Mouse (Mus musculus): ENCODE measurements around the gene Elp6. TPM values are rescaled to one million over a fixed set of nuclear protein-coding genes. Genes with fewer than 3 reads are reported as not detected.

Gene Elp6
- polyA plus RNA-seq, 1 experiment from 2014 or later = 39.2 TPM

- no peak overlapping the region for H3K4me2 ChIP-seq
- ATAC-seq (ENCODE audit: low read depth) = no peak
- H3K27me3 ChIP-seq = no peaks in the 10 kb centered on the region
These were observed 38.8 kb downstream of the Elp6 start for GRCm38 (mm10) chr9:110343805-110344204.

GRCm38 (mm10) chr9:110345057-110345739 lies 40.2 kb downstream of the Elp6 start:
- Histone ChIP-seq H3K36me3 (no peaks in the 10 kb centered on the region), H3K9ac (no peak overlapping the region), H3K27me3 (no peaks in the 10 kb centered on the region), H3K4me3 (no peak overlapping the region), H3K4me1 (replicated peaks) (0 out of 2 replicates have a peak, but pooled peaks cover 3% of the 10 kb centered on the region), H3K27ac (replicated peaks) (no peak overlapping the region), H3K4me2 (no peak overlapping the region), H3K9me3 (no peaks in the 10 kb centered on the region)
- WGBS = 69% methylated on average over 7 of the region's 7 CpGs
- ATAC-seq (ENCODE audit: low read depth) = no peak

More at GRCm38 (mm10) chr9:110343805-110344204, 38.8 kb downstream of the Elp6 start:
- WGBS = 73% methylated on average over 6 of the region's 6 CpGs
- no peaks in the 10 kb centered on the region for H3K36me3 ChIP-seq
- no peaks in the 10 kb centered on the region for H3K9me3 ChIP-seq
- H3K4me3 ChIP-seq = no peak overlapping the region
- H3K4me1 ChIP-seq (replicated peaks) = 0 out of 2 replicates have a peak, but pooled peaks cover 3% of the 10 kb centered on the region
- H3K27ac ChIP-seq (replicated peaks) = no peak overlapping the region
- H3K9ac ChIP-seq = no peak overlapping the region

GRCm38 (mm10) chr9:110348899-110349298 lies 43.9 kb downstream of the Elp6 start:
- ATAC-seq (ENCODE audit: low read depth) = no peak
- WGBS = 73% methylated on average over 4 of the region's 4 CpGs

GRCm38 (mm10) chr9:110350188-110350587 lies 45.2 kb downstream of the Elp6 start:
- H3K4me3 ChIP-seq = no peak overlapping the region
- H3K27me3 ChIP-seq = no peaks in the 10 kb centered on the region
- WGBS = 89% methylated on average over 5 of the region's 5 CpGs
- H3K27ac ChIP-seq (replicated peaks) = no peak overlapping the region
- no peak for ATAC-seq (ENCODE audit: low read depth)
- 0 out of 2 replicates have a peak, but pooled peaks cover 1% of the 10 kb centered on the region for H3K4me1 ChIP-seq (replicated peaks)
- no peak overlapping the region for H3K4me2 ChIP-seq
- no peak overlapping the region for H3K9ac ChIP-seq
- peaks cover 4% of the 10 kb centered on the region for H3K36me3 ChIP-seq
- H3K9me3 ChIP-seq = no peaks in the 10 kb centered on the region

More at GRCm38 (mm10) chr9:110348899-110349298, 43.9 kb downstream of the Elp6 start:
- Histone ChIP-seq H3K9me3 (no peaks in the 10 kb centered on the region), H3K4me2 (no peak overlapping the region), H3K27me3 (no peaks in the 10 kb centered on the region), H3K4me1 (replicated peaks) (0 out of 2 replicates have a peak, but pooled peaks cover 3% of the 10 kb centered on the region), H3K36me3 (no peaks in the 10 kb centered on the region; the same call in 1 of the 2 replicates), H3K4me3 (no peak overlapping the region), H3K9ac (no peak overlapping the region), H3K27ac (replicated peaks) (no peak overlapping the region)

GRCm38 (mm10) chr9:110350612-110351011 lies 45.6 kb downstream of the Elp6 start:
- Histone ChIP-seq H3K27ac (replicated peaks) (no peak overlapping the region), H3K36me3 (peaks cover 7% of the 10 kb centered on the region), H3K4me3 (no peak overlapping the region), H3K27me3 (no peaks in the 10 kb centered on the region), H3K4me2 (no peak overlapping the region), H3K9me3 (no peaks in the 10 kb centered on the region), H3K4me1 (replicated peaks) (no peaks in the 10 kb centered on the region), H3K9ac (no peak overlapping the region)
- 86% methylated on average over 5 of the region's 5 CpGs for WGBS
- no peak for ATAC-seq (ENCODE audit: low read depth)

GRCm38 (mm10) chr9:110351350-110351749 lies 46.4 kb downstream of the Elp6 start:
- 84% methylated on average over 2 of the region's 2 CpGs for WGBS
- no peak overlapping the region for H3K4me2 ChIP-seq
- no peak overlapping the region for H3K4me3 ChIP-seq
- ATAC-seq (ENCODE audit: low read depth) = no peak
- no peak overlapping the region for H3K9ac ChIP-seq
- H3K27me3 ChIP-seq = no peaks in the 10 kb centered on the region
- no peaks in the 10 kb centered on the region for H3K9me3 ChIP-seq
- H3K27ac ChIP-seq (replicated peaks) = no peak overlapping the region
- H3K36me3 ChIP-seq = peaks cover 12% of the 10 kb centered on the region
- H3K4me1 ChIP-seq (replicated peaks) = no peaks in the 10 kb centered on the region

GRCm38 (mm10) chr9:110351932-110352632 lies 47.1 kb downstream of the Elp6 start:
- WGBS = 87% methylated on average over 8 of the region's 8 CpGs
- no peak overlapping the region for H3K27ac ChIP-seq (replicated peaks)
- H3K9me3 ChIP-seq = no peaks in the 10 kb centered on the region
- no peaks in the 10 kb centered on the region for H3K4me1 ChIP-seq (replicated peaks)
- no peak overlapping the region for H3K4me2 ChIP-seq
- H3K27me3 ChIP-seq = no peaks in the 10 kb centered on the region
- peaks cover 13% of the 10 kb centered on the region for H3K36me3 ChIP-seq
- no peak for ATAC-seq (ENCODE audit: low read depth)
- H3K4me3 ChIP-seq = no peak overlapping the region
- H3K9ac ChIP-seq = no peak overlapping the region

- WGBS = 75% methylated on average over 2 of the region's 2 CpGs
- no peaks in the 10 kb centered on the region for H3K27me3 ChIP-seq
These were observed 53.4 kb downstream of the Elp6 start for GRCm38 (mm10) chr9:110358341-110358740.

GRCm38 (mm10) chr9:110361299-110361698 lies 56.3 kb downstream of the Elp6 start:
- no peak overlapping the region for H3K4me3 ChIP-seq
- no peak for ATAC-seq (ENCODE audit: low read depth)
- no peaks in the 10 kb centered on the region for H3K4me1 ChIP-seq (replicated peaks)
- H3K4me2 ChIP-seq = no peak overlapping the region
- H3K27me3 ChIP-seq = no peaks in the 10 kb centered on the region
- no peak overlapping the region for H3K27ac ChIP-seq (replicated peaks)
- WGBS = 83% methylated on average over 12 of the region's 12 CpGs
- H3K36me3 ChIP-seq = peaks cover 40% of the 10 kb centered on the region
- H3K9me3 ChIP-seq = no peaks in the 10 kb centered on the region
- no peak overlapping the region for H3K9ac ChIP-seq

More at GRCm38 (mm10) chr9:110358341-110358740, 53.4 kb downstream of the Elp6 start:
- H3K4me3 ChIP-seq = no peak overlapping the region
- H3K4me1 ChIP-seq (replicated peaks) = no peaks in the 10 kb centered on the region
- H3K27ac ChIP-seq (replicated peaks) = no peak overlapping the region
- no peaks in the 10 kb centered on the region for H3K9me3 ChIP-seq
- H3K9ac ChIP-seq = no peak overlapping the region
- H3K4me2 ChIP-seq = no peak overlapping the region
- H3K36me3 ChIP-seq = peaks cover 34% of the 10 kb centered on the region
- ATAC-seq (ENCODE audit: low read depth) = no peak

GRCm38 (mm10) chr9:110362337-110362736 lies 57.4 kb downstream of the Elp6 start:
- H3K4me1 ChIP-seq (replicated peaks) = no peaks in the 10 kb centered on the region
- ATAC-seq (ENCODE audit: low read depth) = no peak
- H3K36me3 ChIP-seq = peaks cover 40% of the 10 kb centered on the region
- 83% methylated on average over 10 of the region's 10 CpGs for WGBS
- H3K9ac ChIP-seq = no peak overlapping the region
- H3K27ac ChIP-seq (replicated peaks) = no peak overlapping the region
- H3K9me3 ChIP-seq = no peaks in the 10 kb centered on the region
- H3K27me3 ChIP-seq = no peaks in the 10 kb centered on the region
- no peak overlapping the region for H3K4me2 ChIP-seq
- H3K4me3 ChIP-seq = no peak overlapping the region

- peaks cover 53% of the 10 kb centered on the region for H3K36me3 ChIP-seq
- no peak overlapping the region for H3K9ac ChIP-seq
- no peaks in the 10 kb centered on the region for H3K9me3 ChIP-seq
- no peak for ATAC-seq (ENCODE audit: low read depth)
- no peak overlapping the region for H3K27ac ChIP-seq (replicated peaks)
- no peak overlapping the region for H3K4me2 ChIP-seq
- no peaks in the 10 kb centered on the region for H3K4me1 ChIP-seq (replicated peaks)
- no peaks in the 10 kb centered on the region for H3K27me3 ChIP-seq
- no peak overlapping the region for H3K4me3 ChIP-seq
- WGBS = 90% methylated on average over 5 of the region's 5 CpGs
These were observed 61.8 kb downstream of the Elp6 start for GRCm38 (mm10) chr9:110366746-110367145.

GRCm38 (mm10) chr9:110369860-110370259 lies 64.9 kb downstream of the Elp6 start:
- no peak overlapping the region for H3K27ac ChIP-seq (replicated peaks)
- H3K4me1 ChIP-seq (replicated peaks) = no peaks in the 10 kb centered on the region
- no peak for ATAC-seq (ENCODE audit: low read depth)
- H3K4me3 ChIP-seq = no peak overlapping the region
- no peak overlapping the region for H3K4me2 ChIP-seq
- no peaks in the 10 kb centered on the region for H3K9me3 ChIP-seq
- H3K36me3 ChIP-seq = peaks cover 57% of the 10 kb centered on the region
- no peak overlapping the region for H3K9ac ChIP-seq
- 87% methylated on average over 3 of the region's 3 CpGs for WGBS
- no peaks in the 10 kb centered on the region for H3K27me3 ChIP-seq

Measured in neural tube, embryonic 13.5 days (tissue).